Mouse (Mus musculus): ENCODE measurements at regions not wholly inside any gene's neighbourhood (a gene's known extent, or its start where the extent isn't known, plus 50 kb on each side); places are given as distances from the start of the nearest gene placed in this dataset.

GRCm38 (mm10) chr1:3900354-3900753 lies 907.3 kb upstream of the Gm37988 start:
- peak; percentile 30 for DNase-seq

GRCm38 (mm10) chr1:3903432-3903831 lies 904.3 kb upstream of the Gm37988 start:
- DNase-seq = no peak

- DNase-seq = no peak
These were observed 895.2 kb upstream of the Gm37988 start for GRCm38 (mm10) chr1:3912499-3912898.

- DNase-seq = no peak
These were observed 894.1 kb upstream of the Gm37988 start for GRCm38 (mm10) chr1:3913631-3914030.
